In the genomic region with DNA sequence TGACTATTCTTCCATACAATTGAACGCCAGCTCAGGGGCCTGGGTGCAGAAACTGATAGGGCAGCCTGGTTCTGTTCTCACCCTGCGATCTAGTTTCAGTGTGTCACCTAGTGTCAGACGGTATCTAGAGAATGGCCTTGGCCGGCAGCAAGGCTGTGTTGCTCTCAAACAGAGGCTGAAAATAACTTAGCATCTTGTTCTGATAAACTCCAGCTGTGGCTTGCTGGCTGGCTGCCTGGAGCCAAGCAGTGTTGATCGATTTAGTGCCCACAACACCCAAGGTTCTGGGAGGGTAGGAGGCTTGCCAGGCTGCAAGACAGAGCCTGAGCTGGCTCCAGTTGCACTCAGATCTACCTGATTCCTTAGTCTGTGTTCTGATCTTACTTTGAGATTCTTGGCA, we compare ENCODE assay signal across 10 mouse cellular contexts. TPM values are rescaled to one million over a fixed set of nuclear protein-coding genes. Genes with fewer than 3 reads are reported as not detected.
DNase-seq lines count a peak whose midpoint lies in the region; ATAC-seq lines count a peak whose summit lies in the region.
"Had no signal": no experiment of that assay in that cellular context is flagged by ENCODE, and none has a peak within 500 bp of the region (broad histone marks: within the 10 kb centered on the region; RNA-seq: fewer than 3 reads in every experiment).

No protein-coding gene starts in this region.

- DNase-seq in ovary, adult 18-20 months (ENCODE audit: low spot score) = peak; percentile 84
- DNase-seq in ovary, postnatal 14 days (ENCODE audit: low spot score) = no peak
- peak; percentile 68 to 80 for DNase-seq in heart, adult 18-20 months
- peak; percentile 62 to 72 for DNase-seq in heart, postnatal 14 days
- DNase-seq in hindbrain, embryonic 14.5 days (ENCODE audit: low spot score) = no peak

- H3K9me3 ChIP-seq in stomach, embryonic 15.5 days = no peaks in the 10 kb centered on the region
- no peaks in the 10 kb centered on the region for H3K9me3 ChIP-seq in hindbrain, embryonic 14.5 days (ENCODE audit: control insufficient read depth, low read length)
- H3K9me3 ChIP-seq: megakaryocyte, embryonic 14.5 days had no signal

- no peak overlapping the region for H3K4me2 ChIP-seq in stomach, embryonic 15.5 days
- no peak overlapping the region for H3K4me2 ChIP-seq in hindbrain, embryonic 14.5 days (replicated peaks)

- no peak overlapping the region for H3K4me3 ChIP-seq in stomach, embryonic 15.5 days (replicated peaks)
- H3K4me3 ChIP-seq in hindbrain, embryonic 14.5 days (replicated peaks; ENCODE audit: low read length) = no peak overlapping the region
- H3K4me3 ChIP-seq: left cerebral cortex, adult 2 months; megakaryocyte, embryonic 14.5 days had no signal

- peak overlapping the region; percentile 77 for H3K27ac ChIP-seq in stomach, embryonic 15.5 days
- H3K27ac ChIP-seq in hindbrain, embryonic 14.5 days = no peak overlapping the region
- H3K27ac ChIP-seq: left cerebral cortex, adult 2 months had no signal

- no peak overlapping the region for H3K9ac ChIP-seq in stomach, embryonic 15.5 days
- H3K9ac ChIP-seq in hindbrain, embryonic 14.5 days = no peak overlapping the region

- intact Hi-C loops in heart, postnatal 14 days (cut with DNase I) = no loop called here

- H3K4me1 ChIP-seq in stomach, embryonic 15.5 days = peaks cover 42% of the 10 kb centered on the region
- H3K4me1 ChIP-seq in hindbrain, embryonic 14.5 days (replicated peaks; ENCODE audit: control insufficient read depth, insufficient read depth, low read length) = peaks cover 13% of the 10 kb centered on the region

- no peaks in the 10 kb centered on the region for H3K36me3 ChIP-seq in stomach, embryonic 15.5 days
- H3K36me3 ChIP-seq in hindbrain, embryonic 14.5 days (replicated peaks; ENCODE audit: control insufficient read depth, insufficient read depth) = no peaks in the 10 kb centered on the region

- ATAC-seq in stomach, embryonic 15.5 days (ENCODE audit: insufficient read depth, low FRiP score, low read depth) = peak; percentile 29; the same call in 1 of the 2 replicates
- ATAC-seq in hindbrain, embryonic 14.5 days (ENCODE audit: low FRiP score) = no peak
- ATAC-seq in granulocyte monocyte progenitor cell, adult 5-6 weeks (replicated peaks; ENCODE audit: poor library complexity, severe bottlenecking) = no peak

- 48% methylated on average over 5 of the region's 5 CpGs for WGBS in stomach, embryonic 15.5 days
- 77% methylated on average over 5 of the region's 5 CpGs for WGBS in hindbrain, embryonic 14.5 days

- H3K27me3 ChIP-seq in stomach, embryonic 15.5 days (replicated peaks) = no peaks in the 10 kb centered on the region
- no peaks in the 10 kb centered on the region for H3K27me3 ChIP-seq in hindbrain, embryonic 14.5 days (ENCODE audit: control insufficient read depth, insufficient read depth, low read length)

RNA-seq across cellular contexts. Expression of gene Ifnlr1, which starts 27.6 kb away (rescaled TPM):
- total RNA-seq in heart, adult 18-20 months (2021) = 1 to 10 TPM; 1.8 to 2.0 TPM
- 1 to 10 TPM; 2.5 to 2.9 TPM for total RNA-seq in heart, postnatal 14 days (2021)
- polyA plus RNA-seq in stomach, embryonic 15.5 days (2015; fragmentation: Nextera tagmentation; extraction: Ambion mirVana) = 1.8 TPM in 2 replicates
- polyA plus RNA-seq in hindbrain, embryonic 14.5 days (2014; fragmentation: Nextera tagmentation; extraction: Ambion mirVana) = 0.25 and 0.54 TPM in 2 replicates
- total RNA-seq in granulocyte monocyte progenitor cell, adult 5-6 weeks (2014; fragmentation: Nextera tagmentation) = not detected in 2 replicates
- 0.17 and 0.52 TPM in 2 replicates for total RNA-seq in granulocyte monocyte progenitor cell, adult 5-6 weeks (2017)
- total RNA-seq: common myeloid progenitor, adult 5-6 weeks had no signal

Comparison
In these comparisons a context has a peak if more than half of its experiments do, and no peak if none do; other contexts are left out.
1. DNase-seq: peak in ovary, adult 18-20 months (single experiment), heart, adult 18-20 months (2 of 2) and heart, postnatal 14 days (2 of 2); none in ovary, postnatal 14 days (single experiment) and hindbrain, embryonic 14.5 days (single experiment).